Mouse (Mus musculus): ENCODE data around the gene Tk2. TPM values are rescaled to one million over a fixed set of nuclear protein-coding genes. Genes with fewer than 3 reads are reported as not detected.
A peak's percentile ranks its signal among the peaks of the same experiment; 100 is the strongest.
"Not testable (repeated sequence)": the region's sequence is repeated elsewhere in the genome, so short reads cannot be mapped to it uniquely, and the experiment has no call there.

Gene Tk2
- 100 to 1,000 TPM in 2 of 4 experiments, 10 to 100 TPM in 2; 81.6 to 125 (median 103) TPM for total RNA-seq (2022)

- DNase-seq, result peak; percentile 67
Measured at GRCm38 (mm10) chr8:104248276-104248675, at the start of gene Tk2. Gene Tk2 (minus strand): TSS chr8:104248558.

- no peak for DNase-seq
Measured at GRCm38 (mm10) chr8:104294396-104294795, 46.0 kb upstream of the Tk2 start.

GRCm38 (mm10) chr8:104293081-104293480 is 44.7 kb upstream of the Tk2 start, which contains the start of gene Cmtm2a:
Gene Cmtm2a (minus strand): TSS chr8:104293181.
- not testable (repeated sequence) for DNase-seq

GRCm38 (mm10) chr8:104268937-104269440 is 20.6 kb upstream of the Tk2 start:
- no peak for DNase-seq

GRCm38 (mm10) chr8:104268368-104268767 is 20.0 kb upstream of the Tk2 start:
- DNase-seq, result no peak

- peak; percentile 66 for DNase-seq
Measured at GRCm38 (mm10) chr8:104264271-104264935, 16.0 kb upstream of the Tk2 start.

- not testable (repeated sequence) for DNase-seq
Measured at GRCm38 (mm10) chr8:104261802-104262201, 13.4 kb upstream of the Tk2 start.

GRCm38 (mm10) chr8:104253016-104253415 is 4.7 kb upstream of the Tk2 start:
- no peak for DNase-seq

- no peak for DNase-seq
Measured at GRCm38 (mm10) chr8:104251461-104251860, 3.1 kb upstream of the Tk2 start.

GRCm38 (mm10) chr8:104250439-104251367 is 2.3 kb upstream of the Tk2 start, which contains the start of gene Cklf:
Gene Cklf (plus strand): TSS chr8:104250861.
- DNase-seq, result peak; percentile 83

- no peak for DNase-seq
Measured at GRCm38 (mm10) chr8:104249442-104249996, 1.2 kb upstream of the Tk2 start.

- DNase-seq, result no peak
Measured at GRCm38 (mm10) chr8:104247908-104248275, 466 bp downstream of the Tk2 start.

- DNase-seq, result peak; percentile 34
Measured at GRCm38 (mm10) chr8:104247054-104247907, 1.1 kb downstream of the Tk2 start.

- DNase-seq, result no peak
Measured at GRCm38 (mm10) chr8:104246621-104247020, 1.7 kb downstream of the Tk2 start.

- no peak for DNase-seq
Measured at GRCm38 (mm10) chr8:104242038-104242644, 6.2 kb downstream of the Tk2 start.

GRCm38 (mm10) chr8:104239418-104239861 is 8.9 kb downstream of the Tk2 start:
- no peak for DNase-seq

- DNase-seq, result no peak
Measured at GRCm38 (mm10) chr8:104234573-104234972, 13.8 kb downstream of the Tk2 start.

GRCm38 (mm10) chr8:104232919-104233318 is 15.4 kb downstream of the Tk2 start:
- DNase-seq, result no peak

- DNase-seq, result no peak
Measured at GRCm38 (mm10) chr8:104232039-104232438, 16.3 kb downstream of the Tk2 start.

GRCm38 (mm10) chr8:104230377-104230776 is 18.0 kb downstream of the Tk2 start:
- DNase-seq, result no peak

- DNase-seq, result no peak
Measured at GRCm38 (mm10) chr8:104227048-104227447, 21.3 kb downstream of the Tk2 start.

Measured in adrenal gland, adult 8-10 months (tissue).